Mouse (Mus musculus): ENCODE measurements around the gene Heatr5a.

DNA sequence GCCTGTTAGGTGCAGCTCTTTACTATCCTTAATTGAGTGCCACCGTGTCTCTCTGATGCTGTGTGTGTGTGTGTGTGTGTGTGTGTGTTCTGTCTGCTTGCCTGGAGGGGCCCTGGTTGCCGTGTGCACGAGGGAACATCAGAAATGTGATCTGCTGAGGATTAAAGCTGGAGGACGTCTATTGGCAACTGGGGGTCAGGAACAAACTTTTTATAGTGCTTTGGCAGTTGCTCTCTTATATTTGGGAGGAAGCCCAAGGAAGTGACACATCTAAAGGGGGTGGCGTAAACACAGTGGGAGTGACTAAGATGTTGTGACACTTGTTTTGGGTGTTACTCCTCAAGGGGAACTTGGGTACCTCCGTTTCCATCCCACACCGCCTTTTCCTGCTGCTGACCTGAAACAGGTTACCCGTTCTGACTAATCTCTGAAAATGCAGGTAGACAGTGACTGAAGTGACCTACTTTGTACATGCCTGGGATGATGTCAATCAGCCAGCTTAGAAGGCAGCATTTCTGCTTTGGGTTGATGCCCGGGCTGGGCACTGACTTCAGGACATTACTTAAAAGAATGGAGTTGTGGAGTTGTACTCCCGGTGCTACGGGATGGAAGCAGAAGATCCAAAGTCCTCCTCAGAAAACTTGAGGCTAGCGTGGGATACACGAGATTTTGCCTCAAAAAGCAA is 104.8 kb downstream of the Heatr5a start:
- TF ChIP-seq GATA1 (IDR thresholded peaks at IDR 0.05; ENCODE audit: borderline replicate concordance, low read length) = no peak
- TF ChIP-seq FLI1 (IDR thresholded peaks at IDR 0.05; ENCODE audit: low read length) = no peak

Data from megakaryocyte, embryonic 14.5 days (primary cell).